ENCODE assay signal across 7 mouse cellular contexts in the genomic region with DNA sequence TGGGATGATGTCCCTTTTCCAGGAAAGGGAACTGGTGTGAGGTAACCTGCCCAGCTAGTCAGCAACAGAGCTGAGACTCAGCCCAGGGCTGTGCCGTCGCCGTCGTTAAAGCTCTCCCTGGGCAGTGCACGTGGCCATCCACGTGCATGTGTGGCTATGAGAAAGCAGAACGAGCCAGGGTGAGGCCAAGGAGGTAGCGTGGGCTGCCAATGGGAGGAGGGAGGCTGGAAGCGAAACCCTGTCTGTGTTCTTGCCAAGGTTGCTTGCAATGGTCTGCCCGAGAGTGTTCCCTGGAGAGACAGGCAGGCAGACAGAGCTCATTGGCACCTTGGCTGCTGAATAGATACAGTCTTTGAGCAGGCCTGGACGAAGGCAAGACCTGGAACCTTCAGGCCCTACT. TPM values are rescaled to one million over a fixed set of nuclear protein-coding genes. Genes with fewer than 3 reads are reported as not detected.
DNase-seq lines count a peak whose midpoint lies in the region.

No protein-coding gene starts in this region.

- peak; percentile 64 for DNase-seq in layer of hippocampus, adult 11-12 months (ENCODE audit: low spot score)
- DNase-seq in layer of hippocampus, adult 9-10 months (ENCODE audit: low spot score) = no peak
- DNase-seq in adrenal gland, postnatal 36 days = peak; percentile 83 to 85
- DNase-seq in frontal cortex, adult 2 months (ENCODE audit: extremely low spot score in 1 of 2, low spot score in 1 of 2) = peak; percentile 31 to 45
- DNase-seq in layer of hippocampus, postnatal 10 days (ENCODE audit: low spot score in 2 of 2) = peak; percentile 64 to 70
- DNase-seq in T-cell, adult 2 months (ENCODE audit: low spot score) = no peak
- DNase-seq in urinary bladder, postnatal 10 days (ENCODE audit: low spot score) = no peak

RNA-seq across cellular contexts. Expression of a gene that starts 36.7 kb away (rescaled TPM):
- total RNA-seq in adrenal gland, postnatal 36 days (2021) = 100 to 1,000 TPM; 110 to 163 TPM
- 60.9 and 65.7 TPM in 2 replicates for polyA plus RNA-seq in frontal cortex, adult 2 months (2012; rRNA removed)
- total RNA-seq in layer of hippocampus, postnatal 10 days (2021) = 10 to 100 TPM; 72.4 to 90.2 TPM

Comparison
In these comparisons a context has a peak if more than half of its experiments do, and no peak if none do; other contexts are left out.
1. DNase-seq: peak in layer of hippocampus, adult 11-12 months (single experiment), adrenal gland, postnatal 36 days (2 of 2), frontal cortex, adult 2 months (2 of 2) and layer of hippocampus, postnatal 10 days (2 of 2); none in layer of hippocampus, adult 9-10 months (single experiment), T-cell, adult 2 months (single experiment) and urinary bladder, postnatal 10 days (single experiment).